Mouse (Mus musculus): Measurements from ENCODE around the gene Txnrd2. TPM values are rescaled to one million over a fixed set of nuclear protein-coding genes. Genes with fewer than 3 reads are reported as not detected.

The Txnrd2 gene
- 25.2 and 48.2 TPM in 2 replicates for polyA plus RNA-seq (2012; rRNA removed; ENCODE audit: low replicate concordance)

GRCm38 (mm10) chr16:18426215-18426791 is at the start of gene Txnrd2:
Gene Txnrd2 (plus strand): TSS chr16:18426384.

DNA sequence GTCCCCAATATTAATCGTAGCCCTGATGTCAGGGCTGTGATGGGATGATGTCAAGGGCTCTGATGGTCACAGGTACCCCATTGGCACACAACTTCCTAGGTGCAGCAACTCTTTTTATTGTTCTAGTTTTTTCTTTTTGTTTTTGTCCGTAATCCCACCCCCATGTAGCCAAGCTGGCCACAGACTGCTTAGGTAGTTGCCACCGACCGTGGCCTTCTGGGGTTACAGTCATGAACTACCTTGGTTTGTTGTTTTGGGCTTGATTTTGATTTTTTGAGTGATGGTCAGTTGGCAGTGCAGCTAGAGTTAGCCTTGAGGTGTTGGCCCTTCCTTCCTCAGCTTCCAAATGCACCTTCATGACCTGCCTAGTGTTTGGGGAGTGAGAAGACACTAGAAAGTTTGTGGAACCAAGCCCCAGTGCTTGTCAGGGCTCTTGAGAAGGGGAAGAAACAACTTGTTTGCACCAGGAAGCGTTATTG is 657 bp downstream of the Txnrd2 start, which contains the start of gene Comt:
Comt (minus strand) TSS at position 51 of the 479 bp plus-strand sequence.

GRCm38 (mm10) chr16:18498558-18498990 is 72.4 kb downstream of the Txnrd2 start, which contains the start of the genes Gnb1l and Rtl10:
Gene Gnb1l (plus strand): TSS chr16:18498713.
Gene Rtl10 (plus strand): TSS chr16:18498901.

Other genes starting within 250 kb of the Txnrd2 start
- not detected in 2 replicates for gene Ccdc188, start 208.5 kb upstream of the Txnrd2 start, polyA plus RNA-seq (2012; rRNA removed; ENCODE audit: low replicate concordance)
- gene Zdhhc8, start 191.2 kb upstream of the Txnrd2 start, polyA plus RNA-seq (2012; rRNA removed; ENCODE audit: low replicate concordance), result 43.9 and 80.8 TPM in 2 replicates
- gene Trmt2a, start 177.7 kb upstream of the Txnrd2 start, polyA plus RNA-seq (2012; rRNA removed; ENCODE audit: low replicate concordance), result 54.7 and 82.4 TPM in 2 replicates
- 27.0 and 76.4 TPM in 2 replicates for gene Ranbp1, start 177.7 kb upstream of the Txnrd2 start, polyA plus RNA-seq (2012; rRNA removed; ENCODE audit: low replicate concordance)
- gene Gm49776, start 168.1 kb upstream of the Txnrd2 start, polyA plus RNA-seq (2012; rRNA removed; ENCODE audit: low replicate concordance), result not detected in 2 replicates
- gene Dgcr8, start 137.1 kb upstream of the Txnrd2 start, polyA plus RNA-seq (2012; rRNA removed; ENCODE audit: low replicate concordance), result 18.0 and 38.7 TPM in 2 replicates
- 33.7 and 50.1 TPM in 2 replicates for gene Tango2, start 78.3 kb upstream of the Txnrd2 start, polyA plus RNA-seq (2012; rRNA removed; ENCODE audit: low replicate concordance)
- 15.8 and 25.0 TPM in 2 replicates for gene Arvcf, start 78.2 kb upstream of the Txnrd2 start, polyA plus RNA-seq (2012; rRNA removed; ENCODE audit: low replicate concordance)
- 612 and 1,090 TPM in 2 replicates for gene Comt, start 468 bp downstream of the Txnrd2 start, polyA plus RNA-seq (2012; rRNA removed; ENCODE audit: low replicate concordance)
- 8.7 and 18.0 TPM in 2 replicates for gene Gnb1l, start 72.3 kb downstream of the Txnrd2 start, polyA plus RNA-seq (2012; rRNA removed; ENCODE audit: low replicate concordance)
- gene Rtl10, start 72.5 kb downstream of the Txnrd2 start, polyA plus RNA-seq (2012; rRNA removed; ENCODE audit: low replicate concordance), result 2.6 and 15.8 TPM in 2 replicates
- 0.42 and 4.2 TPM in 2 replicates for gene Tbx1, start 164.3 kb downstream of the Txnrd2 start, polyA plus RNA-seq (2012; rRNA removed; ENCODE audit: low replicate concordance)
- 0.78 and 1.3 TPM in 2 replicates for gene Gp1bb, start 196.0 kb downstream of the Txnrd2 start, polyA plus RNA-seq (2012; rRNA removed; ENCODE audit: low replicate concordance)
- gene Gm49601, start 200.0 kb downstream of the Txnrd2 start, polyA plus RNA-seq (2012; rRNA removed; ENCODE audit: low replicate concordance), result 5.4 and 14.4 TPM in 2 replicates
- 19.6 and 27.6 TPM in 2 replicates for gene Sept5, start 203.6 kb downstream of the Txnrd2 start, polyA plus RNA-seq (2012; rRNA removed; ENCODE audit: low replicate concordance)

Data from subcutaneous adipose tissue, adult 2 months (tissue).